Mouse (Mus musculus) liver, adult (tissue): ENCODE measurements around the gene Selenow.

ENCODE experiments used
- GATA4 ChIP-seq: IDR thresholded peaks from 2 replicates; pipeline ENCODE4 v1.6.1; 2014; ENCODE audit warnings: mild to moderate bottlenecking, low read length; ENCODE audit not compliant: insufficient replicate concordance

Selenow gene

GRCm38 (mm10) chr7:15884127-15884526 lies 38.1 kb downstream of the Selenow start:
- no peak for TF ChIP-seq GATA4

GRCm38 (mm10) chr7:15882317-15882716 lies 39.9 kb downstream of the Selenow start, which contains the start of gene Crxos:
TSS of gene Crxos (plus strand) at chr7:15882617.
- no peak for TF ChIP-seq GATA4

- TF ChIP-seq GATA4, result no peak
Measured at GRCm38 (mm10) chr7:15881831-15882230, 40.4 kb downstream of the Selenow start.

DNA sequence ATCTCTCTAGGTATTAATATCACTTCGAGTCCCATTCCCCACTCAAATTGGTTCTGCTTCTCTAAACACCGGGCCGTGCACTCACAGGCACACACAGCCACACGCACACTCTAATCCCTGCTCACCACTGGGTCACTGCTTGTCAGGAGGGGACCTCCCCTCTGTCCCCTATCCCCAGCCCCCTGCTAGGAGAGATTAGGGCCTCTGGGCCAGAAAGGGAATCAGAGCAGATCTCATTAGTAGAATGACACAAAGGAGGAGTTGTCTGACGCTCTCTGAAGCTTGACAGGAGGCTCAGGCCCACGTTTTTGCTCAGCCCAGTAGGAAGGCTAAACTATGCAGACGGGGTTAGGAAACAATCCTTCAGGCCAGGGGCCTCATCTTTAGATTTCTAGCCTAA lies 40.8 kb downstream of the Selenow start:
- TF ChIP-seq GATA4, result no peak

GRCm38 (mm10) chr7:15879756-15880155 lies 42.4 kb downstream of the Selenow start, which contains the start of gene Crx:
TSS of gene Crx (minus strand) at chr7:15879968.
- no peak for TF ChIP-seq GATA4
